Mouse (Mus musculus) C2C12 (cell line): Measurements from ENCODE around the gene Chml. TPM values are rescaled to one million over a fixed set of nuclear protein-coding genes. Genes with fewer than 3 reads are reported as not detected.

Experiments
- H3K27me3 ChIP-seq: one replicate; pipeline ENCODE4 v1.6.1; 2011; ENCODE audit not compliant: control insufficient read depth, insufficient read depth, insufficient read length
- H3K36me3 ChIP-seq: one replicate; pipeline ENCODE4 v1.6.1; 2011; ENCODE audit not compliant: control insufficient read depth, insufficient read depth
- H3K4me3 ChIP-seq: one replicate; pipeline ENCODE4 v1.5.1; 2011; ENCODE audit warnings: mild to moderate bottlenecking, control low read depth; ENCODE audit not compliant: poor library complexity, insufficient read depth, severe bottlenecking
- H3K79me2 ChIP-seq: one replicate; pipeline ENCODE4 v1.6.1; 2011; ENCODE audit not compliant: control insufficient read depth, insufficient read depth
- H3K79me3 ChIP-seq: one replicate; pipeline ENCODE4 v1.6.1; 2011; ENCODE audit warnings: low read depth, control low read depth
- H3ac ChIP-seq: one replicate; pipeline ENCODE3; 2011; ENCODE audit warnings: low read depth; ENCODE audit not compliant: control insufficient read depth, insufficient read length
- CEBPB ChIP-seq: IDR thresholded peaks from one replicate; pipeline ENCODE4 v1.6.1; 2011; ENCODE audit warnings: low read depth, mild to moderate bottlenecking, control low read depth, moderate library complexity
- CTCF ChIP-seq: IDR thresholded peaks from one replicate; pipeline ENCODE4 v1.5.1; 2011; ENCODE audit not compliant: control insufficient read depth, insufficient read depth, insufficient read length
- FOSL1 ChIP-seq: IDR thresholded peaks from one replicate; pipeline ENCODE4 v1.8.0; 2011; ENCODE audit warnings: mild to moderate bottlenecking, low read length; ENCODE audit not compliant: poor library complexity, insufficient read depth, severe bottlenecking
- MAX ChIP-seq: IDR thresholded peaks from one replicate; pipeline ENCODE4 v1.6.1; 2011; ENCODE audit warnings: mild to moderate bottlenecking, control low read depth
- MYOD1 ChIP-seq: IDR thresholded peaks from one replicate; pipeline ENCODE4 v1.6.1; 2011; ENCODE audit warnings: low read depth; ENCODE audit not compliant: control insufficient read depth, insufficient read length
- MYOG ChIP-seq: IDR thresholded peaks from one replicate; pipeline ENCODE4 v1.6.1; 2011; ENCODE audit not compliant: control insufficient read depth, insufficient read length; ENCODE audit errors: extremely low read depth
- USF1 ChIP-seq: IDR thresholded peaks from one replicate; pipeline ENCODE4 v1.6.1; 2011; ENCODE audit warnings: low read depth, mild to moderate bottlenecking, control low read depth, moderate library complexity
- polyA plus RNA-seq: library from polyadenylated mRNA; unstranded; fragments of >200 nt; fragmentation: generic; extraction: Trizol; gene quantifications from one replicate; pipeline ENCODE4 v1.2.1, GENCODE M21; 2012; ENCODE audit warnings: missing spikeins

Gene Chml
- polyA plus RNA-seq, 1 experiment: 1.2 TPM

DNA sequence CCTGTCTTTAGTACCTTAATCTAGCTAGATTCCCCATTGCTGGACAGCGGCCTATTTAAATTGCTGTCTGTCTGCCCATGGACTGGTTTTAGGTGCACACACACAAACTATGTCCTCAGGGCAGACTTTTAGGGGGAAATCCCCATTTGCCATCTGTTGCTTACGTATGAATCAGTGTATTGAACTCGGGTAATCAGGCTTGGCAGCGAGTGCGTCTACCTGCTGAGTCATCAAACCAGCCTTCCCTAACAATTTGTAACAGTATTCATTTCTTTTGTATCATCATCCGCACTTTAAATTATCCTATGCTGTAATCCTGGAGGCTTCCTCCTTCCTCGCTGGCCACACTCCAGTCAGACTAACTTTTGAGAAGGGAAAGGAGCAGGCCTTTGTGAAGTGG, 22.7 kb downstream of the Chml start:
- Histone ChIP-seq H3K79me3 (no peaks in the 10 kb centered on the region), H3K36me3 (no peaks in the 10 kb centered on the region), H3K4me3 (no peak overlapping the region), H3ac (no peak overlapping the region), H3K79me2 (no peaks in the 10 kb centered on the region), H3K27me3 (no peaks in the 10 kb centered on the region)
- TF ChIP-seq MYOD1 (peak; percentile 37), MAX (no peak)

DNA sequence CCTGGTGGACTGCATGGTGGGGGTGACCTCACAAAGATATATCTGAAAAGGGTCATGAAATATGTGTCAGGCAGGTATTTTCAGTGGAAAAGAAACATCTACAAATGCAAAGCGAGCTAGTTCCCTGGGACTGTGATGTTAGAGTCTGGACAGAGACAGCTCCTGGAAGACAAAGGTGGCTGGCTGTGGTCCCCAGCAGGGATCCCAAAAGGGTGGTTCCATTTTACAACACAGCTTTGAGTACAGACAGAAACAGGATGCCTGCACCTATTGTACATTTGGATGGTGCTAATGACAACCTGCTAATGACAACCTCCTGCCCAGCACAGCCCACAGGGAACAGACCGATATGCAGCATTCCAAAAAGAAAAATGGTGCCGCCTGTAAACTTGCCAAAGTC, 23.2 kb downstream of the Chml start:
- Histone ChIP-seq H3K27me3 (no peaks in the 10 kb centered on the region), H3K36me3 (no peaks in the 10 kb centered on the region), H3K4me3 (no peak overlapping the region), H3K79me2 (no peaks in the 10 kb centered on the region), H3ac (no peak overlapping the region), H3K79me3 (no peaks in the 10 kb centered on the region)
- TF ChIP-seq CEBPB: no peak
- TF ChIP-seq MYOD1: no peak
- no peak for TF ChIP-seq MYOG
- TF ChIP-seq MAX: no peak
- no peak for TF ChIP-seq USF1
- no peak for TF ChIP-seq FOSL1
- no peak for TF ChIP-seq CTCF

DNA sequence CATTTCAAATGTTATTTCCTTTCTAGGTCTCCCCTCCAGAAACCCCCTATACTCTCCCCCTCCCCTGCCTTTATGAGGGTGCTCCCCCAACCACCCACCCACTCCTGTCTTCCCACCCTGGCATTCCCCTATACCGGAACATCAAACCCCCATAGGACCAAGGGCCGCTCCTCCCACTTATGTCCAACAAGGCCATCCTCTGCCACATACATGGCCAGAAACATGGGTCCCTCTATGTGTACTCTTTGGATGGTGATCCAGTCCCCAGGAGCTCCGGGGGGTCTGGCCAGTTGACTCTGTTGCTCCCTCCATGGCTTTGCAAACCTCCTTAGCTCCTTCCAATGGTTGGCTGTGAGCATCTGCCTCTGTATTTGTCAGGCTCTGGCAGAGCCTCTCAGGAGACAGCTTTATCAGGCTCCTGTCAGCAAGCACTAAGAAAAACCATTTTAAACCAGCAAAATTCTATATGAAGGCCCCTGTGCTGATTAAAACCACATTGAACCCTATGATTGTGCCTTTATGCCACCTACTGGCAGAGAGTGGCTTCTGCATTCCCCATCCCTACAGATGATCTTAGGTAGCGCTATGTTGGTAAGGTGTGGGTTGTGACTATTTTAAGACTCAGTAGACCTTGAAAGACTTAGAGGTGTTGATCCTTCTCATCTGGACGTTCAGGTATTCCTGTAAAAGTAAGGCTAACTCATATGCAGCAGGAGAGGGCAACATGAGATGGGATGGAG, 23.9 kb downstream of the Chml start:
- Histone ChIP-seq H3K4me3 (no peak overlapping the region), H3K79me2 (no peaks in the 10 kb centered on the region), H3K36me3 (no peaks in the 10 kb centered on the region), H3ac (no peak overlapping the region), H3K27me3 (no peaks in the 10 kb centered on the region), H3K79me3 (no peaks in the 10 kb centered on the region)
- TF ChIP-seq MYOG (no peak), CEBPB (no peak), MYOD1 (no peak), MAX (no peak), CTCF (no peak), USF1 (no peak)

DNA sequence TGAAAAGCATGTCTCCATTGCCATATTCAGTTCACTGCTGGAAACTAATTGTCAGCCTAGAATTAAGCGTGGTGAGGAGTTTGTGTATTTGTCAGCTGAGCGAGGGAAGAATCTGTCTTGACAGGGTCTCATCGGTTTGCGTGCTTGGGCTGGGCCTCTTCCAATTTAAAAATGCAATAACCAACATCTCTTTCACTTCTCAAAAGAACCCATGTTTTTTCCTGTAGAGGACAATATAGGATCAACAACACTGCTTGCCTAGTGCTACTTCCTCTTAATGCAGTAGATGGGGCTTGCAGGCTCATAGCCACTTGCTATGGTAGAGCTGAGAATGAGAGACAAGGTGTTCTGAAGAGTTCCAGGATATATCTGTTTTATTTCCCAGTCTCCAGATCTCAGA, 32.8 kb downstream of the Chml start:
- Histone ChIP-seq H3ac (no peak overlapping the region), H3K27me3 (no peaks in the 10 kb centered on the region), H3K4me3 (no peak overlapping the region), H3K79me3 (no peaks in the 10 kb centered on the region), H3K79me2 (no peaks in the 10 kb centered on the region), H3K36me3 (no peaks in the 10 kb centered on the region)
- TF ChIP-seq MYOG: no peak
- TF ChIP-seq CEBPB: no peak
- TF ChIP-seq MAX: no peak
- no peak for TF ChIP-seq USF1
- TF ChIP-seq MYOD1: no peak
- TF ChIP-seq FOSL1: no peak
- no peak for TF ChIP-seq CTCF

GRCm38 (mm10) chr1:175648615-175649014, 44.1 kb downstream of the Chml start:
- Histone ChIP-seq H3K79me3 (no peaks in the 10 kb centered on the region), H3K27me3 (no peaks in the 10 kb centered on the region), H3K4me3 (no peak overlapping the region), H3ac (no peak overlapping the region), H3K79me2 (no peaks in the 10 kb centered on the region), H3K36me3 (no peaks in the 10 kb centered on the region)
- no peak for TF ChIP-seq CEBPB

DNA sequence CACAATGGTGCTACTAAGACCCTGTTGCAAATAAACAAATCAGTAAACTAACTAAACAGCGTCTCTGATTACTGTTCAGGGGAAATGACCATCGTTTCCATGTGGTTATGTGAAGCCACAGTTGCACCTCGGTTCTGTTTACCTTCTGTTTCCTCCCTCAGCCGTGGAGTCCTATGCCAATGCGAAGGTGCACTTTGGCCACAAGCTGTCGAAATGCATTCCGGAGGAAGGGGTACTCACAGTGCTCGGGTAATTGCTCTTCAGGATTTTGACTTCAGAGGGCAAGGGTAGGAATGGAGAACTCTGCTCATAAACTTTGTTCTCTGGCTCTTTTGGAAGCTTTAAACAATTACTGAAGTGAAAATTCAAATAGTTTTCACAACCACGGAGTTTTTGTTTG, 45.7 kb downstream of the Chml start:
- Histone ChIP-seq H3K4me3 (no peak overlapping the region), H3K79me2 (no peaks in the 10 kb centered on the region), H3K27me3 (no peaks in the 10 kb centered on the region), H3K79me3 (no peaks in the 10 kb centered on the region), H3ac (no peak overlapping the region), H3K36me3 (no peaks in the 10 kb centered on the region)
- TF ChIP-seq CTCF (no peak), MYOG (no peak), FOSL1 (no peak), CEBPB (no peak), USF1 (no peak), MAX (no peak), MYOD1 (no peak)
